Mouse (Mus musculus): Measurements from ENCODE around the gene Tex9.

Gene Tex9

GRCm38 (mm10) chr9:72492194-72492565 is at the start of gene Tex9:
Gene Tex9 (minus strand): TSS chr9:72492212.
- in situ Hi-C loops (cut with MboI; ENCODE audit: low sequenced_read_pairs): no loop called here

GRCm38 (mm10) chr9:72537086-72537485 is 45.1 kb upstream of the Tex9 start:
- in situ Hi-C loops (cut with MboI; ENCODE audit: low sequenced_read_pairs): no loop called here

GRCm38 (mm10) chr9:72535394-72535793 is 43.4 kb upstream of the Tex9 start:
- in situ Hi-C loops (cut with MboI; ENCODE audit: low sequenced_read_pairs): no loop called here

GRCm38 (mm10) chr9:72534985-72535384 is 43.0 kb upstream of the Tex9 start:
- in situ Hi-C loops (cut with MboI; ENCODE audit: low sequenced_read_pairs): no loop called here

- in situ Hi-C loops (cut with MboI; ENCODE audit: low sequenced_read_pairs): no loop called here
Measured at GRCm38 (mm10) chr9:72533089-72533415, 41.0 kb upstream of the Tex9 start.

- in situ Hi-C loops (cut with MboI; ENCODE audit: low sequenced_read_pairs): no loop called here
Measured at GRCm38 (mm10) chr9:72532381-72533088, 40.5 kb upstream of the Tex9 start.

- in situ Hi-C loops (cut with MboI; ENCODE audit: low sequenced_read_pairs): no loop called here
Measured at GRCm38 (mm10) chr9:72531996-72532380, 40.0 kb upstream of the Tex9 start, which contains the start of gene Rfx7. Gene Rfx7 (plus strand): TSS chr9:72532240.

GRCm38 (mm10) chr9:72531291-72531995 is 39.4 kb upstream of the Tex9 start:
- in situ Hi-C loops (cut with MboI; ENCODE audit: low sequenced_read_pairs): no loop called here

GRCm38 (mm10) chr9:72530824-72531223 is 38.8 kb upstream of the Tex9 start:
- in situ Hi-C loops (cut with MboI; ENCODE audit: low sequenced_read_pairs): no loop called here

- in situ Hi-C loops (cut with MboI; ENCODE audit: low sequenced_read_pairs): no loop called here
Measured at GRCm38 (mm10) chr9:72530237-72530636, 38.2 kb upstream of the Tex9 start.

GRCm38 (mm10) chr9:72526091-72526490 is 34.1 kb upstream of the Tex9 start:
- in situ Hi-C loops (cut with MboI; ENCODE audit: low sequenced_read_pairs): no loop called here

GRCm38 (mm10) chr9:72520849-72521248 is 28.8 kb upstream of the Tex9 start:
- in situ Hi-C loops (cut with MboI; ENCODE audit: low sequenced_read_pairs): no loop called here

GRCm38 (mm10) chr9:72519246-72519645 is 27.2 kb upstream of the Tex9 start:
- in situ Hi-C loops (cut with MboI; ENCODE audit: low sequenced_read_pairs): no loop called here

- in situ Hi-C loops (cut with MboI; ENCODE audit: low sequenced_read_pairs): no loop called here
Measured at GRCm38 (mm10) chr9:72515366-72515765, 23.4 kb upstream of the Tex9 start.

GRCm38 (mm10) chr9:72512229-72512981 is 20.4 kb upstream of the Tex9 start:
- in situ Hi-C loops (cut with MboI; ENCODE audit: low sequenced_read_pairs): no loop called here

GRCm38 (mm10) chr9:72497171-72497570 is 5.2 kb upstream of the Tex9 start:
- in situ Hi-C loops (cut with MboI; ENCODE audit: low sequenced_read_pairs): no loop called here

GRCm38 (mm10) chr9:72496691-72497090 is 4.7 kb upstream of the Tex9 start:
- in situ Hi-C loops (cut with MboI; ENCODE audit: low sequenced_read_pairs): no loop called here

GRCm38 (mm10) chr9:72493984-72494685 is 2.1 kb upstream of the Tex9 start:
- in situ Hi-C loops (cut with MboI; ENCODE audit: low sequenced_read_pairs): no loop called here

- in situ Hi-C loops (cut with MboI; ENCODE audit: low sequenced_read_pairs): no loop called here
Measured at GRCm38 (mm10) chr9:72493465-72493864, 1.5 kb upstream of the Tex9 start.

- in situ Hi-C loops (cut with MboI; ENCODE audit: low sequenced_read_pairs): no loop called here
Measured at GRCm38 (mm10) chr9:72491559-72492193, 336 bp downstream of the Tex9 start.

GRCm38 (mm10) chr9:72489131-72489530 is 2.9 kb downstream of the Tex9 start:
- in situ Hi-C loops (cut with MboI; ENCODE audit: low sequenced_read_pairs): no loop called here
